Mouse (Mus musculus) liver, adult 2 months (tissue): ENCODE measurements at regions not wholly inside any gene's neighbourhood (a gene's known extent, or its start where the extent isn't known, plus 50 kb on each side); places are given as distances from the start of the nearest gene placed in this dataset.

Experiments used
- DNase-seq: peaks from one replicate; pipeline ENCODE4 v3.0.0-alpha.2; 2011; ENCODE audit warnings: low read depth, low spot score; ENCODE audit errors: extremely low read depth
- H3K27ac ChIP-seq: fragments of 200-500 bp; replicated peaks from 2 replicates; pipeline ENCODE4 v1.5.1; 2012; ENCODE audit warnings: low read depth, mild to moderate bottlenecking, control low read depth, inconsistent platforms, low read length; ENCODE audit not compliant: insufficient read depth
- H3K27me3 ChIP-seq: fragments of 200-500 bp; 2 replicates; pipeline ENCODE4 v1.6.1; 2012; ENCODE audit warnings: mild to moderate bottlenecking, moderate library complexity, low read length, inconsistent platforms; ENCODE audit not compliant: control insufficient read depth, insufficient read depth
- H3K36me3 ChIP-seq: fragments of 200-500 bp; 2 replicates; pipeline ENCODE4 v1.6.1; 2012; ENCODE audit warnings: low read length, inconsistent platforms; ENCODE audit not compliant: control insufficient read depth, insufficient read depth
- H3K4me1 ChIP-seq: fragments of 200-500 bp; 2 replicates; pipeline ENCODE4 v1.6.1; 2011; ENCODE audit warnings: low read length; ENCODE audit not compliant: control insufficient read depth, insufficient read depth
- H3K4me3 ChIP-seq: fragments of 200-500 bp; 2 replicates; pipeline ENCODE4 v1.5.1; 2011; ENCODE audit warnings: low read depth, mild to moderate bottlenecking, control low read depth, low read length, moderate library complexity; ENCODE audit not compliant: insufficient read depth
- H3K79me2 ChIP-seq: fragments of 200-500 bp; 2 replicates; pipeline ENCODE4 v1.6.1; 2012; ENCODE audit warnings: inconsistent platforms, mild to moderate bottlenecking, low read length, moderate library complexity; ENCODE audit not compliant: control insufficient read depth, insufficient read depth
- H3K9ac ChIP-seq: fragments of 200-500 bp; 2 replicates; pipeline ENCODE4 v1.6.1; 2012; ENCODE audit warnings: low read depth, mild to moderate bottlenecking, control low read depth, inconsistent platforms, low read length
- CTCF ChIP-seq: fragments of 200-500 bp; IDR thresholded peaks from 2 replicates; pipeline ENCODE4 v1.5.1; 2011; ENCODE audit warnings: low read depth, low read length, control low read depth
- POLR2A ChIP-seq: fragments of 200-500 bp; IDR thresholded peaks from 2 replicates; pipeline ENCODE4 v1.6.1; 2011; ENCODE audit warnings: low read length, control low read depth; ENCODE audit not compliant: insufficient read depth; ENCODE audit errors: extremely low read depth
- WGBS: fragments of 180-500 bp; shearing (Covaris S2); methylation state at CpG from one replicate; pipeline ENCODE4 v1.1.7; 2018; 5-methylcytosine and 5-hydroxymethylcytosine counted together

DNA sequence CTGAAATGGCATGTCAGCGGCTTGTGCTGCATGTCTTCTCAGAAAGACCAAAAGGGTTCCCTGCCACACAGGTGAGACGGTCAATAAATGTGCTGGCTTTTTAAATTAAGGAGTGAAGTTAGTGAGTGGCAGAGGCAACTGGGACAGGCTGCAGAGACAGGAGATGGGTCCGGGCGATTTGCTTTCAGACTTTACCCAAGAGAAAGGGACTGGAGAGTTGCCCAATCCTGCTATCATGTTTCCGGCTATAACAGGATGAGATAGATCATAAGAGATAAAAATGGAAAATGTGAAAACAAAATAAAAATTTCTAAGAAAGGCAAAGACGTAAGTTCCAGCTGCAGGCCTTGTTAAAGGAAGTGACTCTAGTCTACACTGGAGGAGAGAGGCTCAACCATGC, 367.3 kb upstream of the Runx1 start:
- Histone ChIP-seq H3K4me3 (no peak overlapping the region), H3K79me2 (no peaks in the 10 kb centered on the region), H3K4me1 (no peaks in the 10 kb centered on the region), H3K27ac (no peak overlapping the region), H3K27me3 (no peaks in the 10 kb centered on the region), H3K36me3 (no peaks in the 10 kb centered on the region), H3K9ac (no peak overlapping the region)
- TF ChIP-seq CTCF (no peak), POLR2A (no peak)
- DNase-seq: no peak
- 74% methylated on average over 6 of the region's 6 CpGs for WGBS

DNA sequence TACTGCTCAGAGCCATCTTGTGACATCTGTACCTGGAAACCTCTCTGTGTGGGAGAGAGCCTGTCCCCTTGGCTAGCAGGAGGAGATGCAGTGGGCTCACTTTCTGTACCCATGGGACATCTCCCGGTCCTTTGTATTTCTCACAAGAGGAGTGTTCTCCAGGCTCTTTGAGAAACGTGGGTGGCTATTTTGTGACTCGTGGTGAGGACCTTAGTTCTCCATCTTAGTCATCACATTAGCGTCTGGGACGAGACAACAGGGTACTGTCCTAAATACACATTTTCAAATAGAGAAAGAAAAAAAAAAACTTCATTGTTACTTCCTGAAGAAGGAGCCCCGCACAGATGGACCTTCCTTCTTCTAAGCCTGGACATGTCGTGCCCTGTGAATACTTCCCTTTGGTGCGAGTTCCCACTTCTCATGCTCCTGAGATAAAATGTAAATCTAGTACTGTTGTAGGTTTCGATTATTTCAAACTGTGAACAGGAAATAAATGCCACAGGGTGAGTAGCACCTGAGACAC, 366.8 kb upstream of the Runx1 start:
- H3K9ac ChIP-seq: no peak overlapping the region
- no peaks in the 10 kb centered on the region for H3K36me3 ChIP-seq
- H3K27ac ChIP-seq: no peak overlapping the region
- no peak overlapping the region for H3K4me3 ChIP-seq
- H3K79me2 ChIP-seq: no peaks in the 10 kb centered on the region
- WGBS: 77% methylated on average over 9 of the region's 9 CpGs
- no peak for DNase-seq
- no peaks in the 10 kb centered on the region for H3K27me3 ChIP-seq
- H3K4me1 ChIP-seq: no peaks in the 10 kb centered on the region
- TF ChIP-seq CTCF: no peak
- no peak for TF ChIP-seq POLR2A

DNA sequence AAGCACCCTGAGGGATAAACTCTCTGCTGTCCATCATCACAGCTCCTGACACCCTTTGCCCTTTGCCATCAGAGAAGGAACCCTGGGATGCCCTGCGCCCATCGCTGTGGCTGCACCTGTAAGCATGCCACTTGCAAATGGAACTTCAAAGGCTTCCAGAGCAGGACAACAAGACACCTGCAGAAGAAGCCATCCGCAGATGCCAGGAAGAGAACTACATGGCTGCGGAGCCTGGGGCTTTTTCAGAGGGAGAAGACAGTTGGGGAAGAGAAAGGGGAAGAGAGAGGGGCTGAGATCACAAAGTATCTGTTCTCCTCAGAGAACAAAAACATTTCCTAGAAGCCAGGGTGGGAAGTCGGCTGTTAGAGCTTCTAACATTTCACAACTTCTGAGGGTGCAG, 365.2 kb upstream of the Runx1 start:
- 72% methylated on average over 5 of the region's 5 CpGs for WGBS
- Histone ChIP-seq H3K4me3 (no peak overlapping the region), H3K79me2 (no peaks in the 10 kb centered on the region), H3K4me1 (no peaks in the 10 kb centered on the region), H3K9ac (no peak overlapping the region), H3K27me3 (no peaks in the 10 kb centered on the region), H3K36me3 (no peaks in the 10 kb centered on the region), H3K27ac (no peak overlapping the region)
- TF ChIP-seq POLR2A (no peak), CTCF (no peak)
- no peak for DNase-seq

DNA sequence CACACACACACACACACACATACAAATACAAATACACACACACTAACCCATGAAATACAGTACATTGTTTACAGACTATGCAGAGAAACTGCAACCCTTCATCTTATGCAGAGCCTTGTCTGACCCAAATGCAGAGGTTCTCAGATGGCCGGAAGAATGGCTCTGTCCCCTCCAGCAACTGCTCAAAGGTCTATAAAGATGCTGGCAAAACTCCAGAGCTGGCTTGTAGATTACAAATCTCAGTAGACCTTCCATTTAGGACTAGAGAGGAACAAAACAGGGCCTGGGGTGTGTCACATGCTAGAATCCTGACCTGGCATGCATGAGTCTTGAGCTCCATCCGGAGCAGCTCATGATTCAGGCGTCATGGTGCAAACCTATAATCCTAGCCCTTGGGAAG, 364.4 kb upstream of the Runx1 start:
- Histone ChIP-seq H3K4me3 (no peak overlapping the region), H3K27ac (no peak overlapping the region), H3K79me2 (no peaks in the 10 kb centered on the region), H3K36me3 (no peaks in the 10 kb centered on the region), H3K27me3 (0 out of 2 replicates have a peak, but pooled peaks cover 2% of the 10 kb centered on the region), H3K4me1 (no peaks in the 10 kb centered on the region), H3K9ac (no peak overlapping the region)
- TF ChIP-seq CTCF (no peak), POLR2A (no peak)
- DNase-seq: no peak
- 85% methylated on average over 3 of the region's 3 CpGs for WGBS

DNA sequence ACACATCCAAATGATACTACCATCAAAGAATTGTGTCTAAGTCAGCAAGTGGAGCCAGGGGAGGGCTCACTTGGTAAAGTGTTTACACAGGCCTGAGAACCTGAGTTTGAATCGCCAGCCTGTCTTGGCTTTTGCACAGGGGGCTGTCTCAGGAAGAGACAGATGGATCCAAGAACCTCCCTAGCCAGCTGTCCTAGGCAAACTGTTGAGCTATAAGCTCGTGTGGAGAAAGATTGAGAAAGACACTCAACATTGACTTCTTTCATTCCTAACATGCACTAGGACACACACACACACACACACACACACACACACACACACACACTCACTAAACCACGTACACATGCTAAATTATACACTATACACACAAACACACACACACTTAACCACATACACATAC, 363.9 kb upstream of the Runx1 start:
- H3K4me1 ChIP-seq: no peaks in the 10 kb centered on the region
- no peaks in the 10 kb centered on the region for H3K36me3 ChIP-seq
- H3K9ac ChIP-seq: no peak overlapping the region
- TF ChIP-seq CTCF (no peak), POLR2A (no peak)
- H3K27ac ChIP-seq: no peak overlapping the region
- H3K4me3 ChIP-seq: no peak overlapping the region
- H3K27me3 ChIP-seq: 0 out of 2 replicates have a peak, but pooled peaks cover 3% of the 10 kb centered on the region
- no peak for DNase-seq
- WGBS: 56% methylated on average over 3 of the region's 3 CpGs
- no peaks in the 10 kb centered on the region for H3K79me2 ChIP-seq

DNA sequence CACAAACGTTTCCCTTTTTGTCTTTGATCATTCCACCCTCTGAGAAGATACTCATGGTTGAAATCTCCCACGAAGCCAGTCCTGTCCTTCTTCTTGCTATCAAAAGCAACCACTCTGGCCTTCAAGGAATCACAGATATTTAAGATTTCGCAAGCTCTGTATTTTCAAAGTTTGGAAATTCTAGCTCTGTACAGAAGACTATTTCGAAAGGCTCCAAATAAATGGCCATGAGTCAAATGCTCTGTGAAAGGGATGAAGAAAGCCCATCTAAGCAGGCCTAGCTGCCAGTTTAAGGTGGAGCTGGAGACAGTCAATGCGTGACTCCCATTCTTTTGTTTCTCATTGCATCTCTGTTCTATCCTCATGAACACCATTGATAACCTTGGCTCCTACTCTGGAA, 363.5 kb upstream of the Runx1 start:
- Histone ChIP-seq H3K27ac (no peak overlapping the region), H3K27me3 (0 out of 2 replicates have a peak, but pooled peaks cover 3% of the 10 kb centered on the region), H3K4me3 (no peak overlapping the region), H3K79me2 (no peaks in the 10 kb centered on the region), H3K9ac (no peak overlapping the region), H3K36me3 (no peaks in the 10 kb centered on the region), H3K4me1 (no peaks in the 10 kb centered on the region)
- TF ChIP-seq CTCF: no peak
- no peak for TF ChIP-seq POLR2A
- 79% methylated on average over 5 of the region's 5 CpGs for WGBS
- DNase-seq: no peak
